ENCODE assay signal across 14 mouse cellular contexts in genomic region chr14:13294200-13294599, GRCm38 (mm10).
"Had no signal": no experiment of that assay in that cellular context is flagged by ENCODE, and none has a peak within 500 bp of the region (broad histone marks: within the 10 kb centered on the region; RNA-seq: fewer than 3 reads in every experiment).

No protein-coding gene starts in this region.

- DNase-seq: gastrocnemius, postnatal 14 days; gastrocnemius, postnatal 36 days; heart, adult 11 months; heart, adult 2 months; heart, postnatal 10 days; heart, postnatal 4 days; kidney, adult 18-20 months; kidney, adult 8-10 months; kidney, postnatal 10 days; kidney, postnatal 25 days; kidney, postnatal 4 days; liver; liver, embryonic 13.5 days; liver, postnatal 0 days had no signal
